ENCODE assay signal across 15 mouse cellular contexts in the genomic region with DNA sequence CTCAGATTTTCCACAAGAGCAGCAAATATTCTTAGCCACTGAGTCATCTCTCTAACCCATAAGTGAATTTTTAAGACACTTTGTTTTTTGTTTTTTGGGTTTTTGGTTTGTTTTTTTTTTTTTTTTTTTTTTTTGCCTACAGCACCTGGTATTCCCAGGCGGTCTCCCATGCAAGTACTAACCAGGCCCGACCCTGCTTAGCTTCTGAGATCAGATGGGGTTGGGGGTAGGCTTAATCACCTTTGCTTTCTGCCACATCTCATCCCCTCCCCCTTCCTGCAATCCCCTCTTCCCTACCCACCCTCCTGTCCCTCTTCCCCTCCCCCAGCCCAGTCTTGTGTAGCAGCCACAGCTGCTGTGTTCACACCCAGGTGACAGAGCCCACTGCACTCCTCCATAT.
"Had no signal": no experiment of that assay in that cellular context is flagged by ENCODE, and none has a peak within 500 bp of the region (broad histone marks: within the 10 kb centered on the region; RNA-seq: fewer than 3 reads in every experiment).

No protein-coding gene starts in this region.

- H3K4me2 ChIP-seq: lung, embryonic 14.5 days; midbrain, embryonic 12.5 days; midbrain, embryonic 15.5 days; neural tube, embryonic 12.5 days; stomach, embryonic 15.5 days had no signal

- H3K27me3 ChIP-seq: midbrain, embryonic 12.5 days; midbrain, embryonic 15.5 days; neural tube, embryonic 12.5 days; stomach, embryonic 15.5 days had no signal

- H3K9me3 ChIP-seq: midbrain, embryonic 12.5 days; midbrain, embryonic 15.5 days; neural tube, embryonic 12.5 days; stomach, embryonic 15.5 days had no signal

- H3K9ac ChIP-seq: liver, embryonic 14.5 days; lung, embryonic 14.5 days; midbrain, embryonic 12.5 days; midbrain, embryonic 15.5 days; neural tube, embryonic 12.5 days; stomach, embryonic 15.5 days had no signal

- H3K4me1 ChIP-seq: midbrain, embryonic 15.5 days; neural tube, embryonic 12.5 days; stomach, embryonic 15.5 days had no signal

- H3K36me3 ChIP-seq: midbrain, embryonic 12.5 days; midbrain, embryonic 15.5 days; neural tube, embryonic 12.5 days; stomach, embryonic 15.5 days had no signal

- H3K4me3 ChIP-seq: megakaryocyte, embryonic 14.5 days; midbrain, embryonic 12.5 days; midbrain, embryonic 15.5 days; neural tube, embryonic 12.5 days; stomach, embryonic 15.5 days had no signal

- H3K27ac ChIP-seq: liver, embryonic 14.5 days; macrophage; midbrain, embryonic 12.5 days; midbrain, embryonic 15.5 days; neural tube, embryonic 12.5 days; stomach, embryonic 15.5 days; stomach, postnatal 0 days had no signal

- ATAC-seq: midbrain, embryonic 15.5 days had no signal

- DNase-seq: lung, adult 18-20 months; lung, embryonic 14.5 days; lung, postnatal 10 days; right cerebral cortex, postnatal 14 days; thymus, adult 2 months; thymus, postnatal 25 days; thymus, postnatal 4 days had no signal
